Comparison of ENCODE assay signal across 25 mouse cellular contexts in the genomic region with DNA sequence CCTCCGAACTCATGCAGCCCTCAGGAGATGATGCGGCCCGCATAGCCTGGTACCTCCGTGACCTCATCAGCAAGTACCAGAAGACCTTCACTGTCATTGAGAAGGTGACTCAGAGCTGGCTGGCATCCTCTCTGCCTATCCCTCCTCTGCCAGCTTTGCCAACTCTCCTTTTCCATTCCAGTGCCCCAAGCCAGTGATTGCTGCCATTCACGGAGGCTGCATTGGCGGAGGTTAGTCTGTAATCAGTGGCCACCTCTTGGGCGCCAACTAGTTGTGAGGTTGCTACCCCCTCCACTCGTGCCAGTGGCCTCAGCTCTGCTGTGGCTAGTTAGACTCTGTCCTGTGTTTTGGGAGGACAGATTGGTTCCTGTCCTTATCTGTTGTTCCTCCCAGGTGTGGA. TPM values are rescaled to one million over a fixed set of nuclear protein-coding genes. Genes with fewer than 3 reads are reported as not detected.
A peak's percentile ranks its signal among the peaks of the same experiment; 100 is the strongest.
DNase-seq lines count a peak whose midpoint lies in the region; ATAC-seq lines count a peak whose summit lies in the region.
"Had no signal": no experiment of that assay in that cellular context is flagged by ENCODE, and none has a peak within 500 bp of the region (broad histone marks: within the 10 kb centered on the region; RNA-seq: fewer than 3 reads in every experiment).

No protein-coding gene starts in this region.

- H3K36me3 ChIP-seq in kidney, embryonic 16.5 days (ENCODE audit: insufficient read depth, low read length) = peaks cover 18% of the 10 kb centered on the region

- peak; percentile 4 for DNase-seq in gastrocnemius, postnatal 14 days
- no peak for DNase-seq in gastrocnemius, adult 8-10 months (ENCODE audit: low spot score in 2 of 2)
- peak; percentile 62 for DNase-seq in kidney, adult 11 months
- peak; percentile 76 for DNase-seq in adrenal gland, postnatal 10 days
- DNase-seq in heart, adult 9 months (ENCODE audit: low spot score in 2 of 2) = peak; percentile 71 to 72
- DNase-seq in frontal cortex, adult 2 months (ENCODE audit: extremely low spot score in 1 of 2, low spot score in 1 of 2) = no peak
- DNase-seq in ovary, postnatal 14 days (ENCODE audit: low spot score) = no peak
- DNase-seq: cerebellum, adult 11-12 months; cerebellum, postnatal 10 days; kidney, adult 8-10 months; kidney, postnatal 4 days; left cerebral cortex, postnatal 4 days; lung, postnatal 4 days; midbrain, embryonic 14.5 days; retina, postnatal 1 day; right cerebral cortex, postnatal 25 days; spleen, adult 18-20 months; thymus, postnatal 14 days had no signal

- 96% methylated on average over 8 of the region's 8 CpGs for WGBS in kidney, embryonic 16.5 days

- no peak overlapping the region for H3K4me3 ChIP-seq in kidney, embryonic 16.5 days (ENCODE audit: low read length)
- H3K4me3 ChIP-seq: hindbrain, embryonic 12.5 days; left cerebral cortex, adult 2 months; limb, embryonic 15.5 days; neural tube, embryonic 12.5 days had no signal

- no peaks in the 10 kb centered on the region for H3K9me3 ChIP-seq in kidney, embryonic 16.5 days (ENCODE audit: low read length)
- H3K9me3 ChIP-seq: hindbrain, embryonic 12.5 days; limb, embryonic 15.5 days; neural tube, embryonic 12.5 days had no signal

- no peaks in the 10 kb centered on the region for H3K27me3 ChIP-seq in kidney, embryonic 16.5 days (ENCODE audit: insufficient read depth, low read length)
- H3K27me3 ChIP-seq: hindbrain, embryonic 12.5 days; limb, embryonic 15.5 days; neural tube, embryonic 12.5 days had no signal

- intact Hi-C loops in gastrocnemius, postnatal 14 days (cut with DNase I; ENCODE audit: low total_unique reads) = loop anchor here (5.0 kb wide), 1 partner anchor 32 kb away; the partner anchor contains the start of gene Lgals7

- H3K9ac ChIP-seq in kidney, embryonic 16.5 days (replicated peaks; ENCODE audit: low read length) = no peak overlapping the region
- H3K9ac ChIP-seq: hindbrain, embryonic 12.5 days; limb, embryonic 15.5 days; neural tube, embryonic 12.5 days had no signal

- no peak overlapping the region for H3K4me2 ChIP-seq in kidney, embryonic 16.5 days (replicated peaks; ENCODE audit: low read depth, low read length)
- H3K4me2 ChIP-seq: hindbrain, embryonic 12.5 days; limb, embryonic 15.5 days; neural tube, embryonic 12.5 days had no signal

- no peak for ATAC-seq in kidney, embryonic 16.5 days (ENCODE audit: low FRiP score, low TSS enrichment)
- ATAC-seq: CD4-positive, CD25-positive, alpha-beta regulatory T cell, adult 4 months had no signal

- H3K27ac ChIP-seq in kidney, embryonic 16.5 days (ENCODE audit: low read length) = no peak overlapping the region
- H3K27ac ChIP-seq: hindbrain, embryonic 12.5 days; limb, embryonic 15.5 days; neural tube, embryonic 12.5 days had no signal

- peaks cover under 1% of the 10 kb centered on the region; the same call in 1 of the 2 replicates for H3K4me1 ChIP-seq in kidney, embryonic 16.5 days (ENCODE audit: insufficient read depth, low read length)

RNA-seq across cellular contexts. Expression of gene Lgals4, which starts 3.8 kb away (rescaled TPM):
- total RNA-seq in gastrocnemius, postnatal 14 days (2021) = 1 to 10 TPM; 2.0 to 4.4 TPM
- total RNA-seq in gastrocnemius, adult 8-10 months (2022) = 1 to 10 TPM in 3 of 4 experiments, under 1 TPM in 1; 0.58 to 1.6 (median 1.4) TPM
- 10.8 and 12.8 TPM in 2 replicates for polyA plus RNA-seq in kidney, embryonic 16.5 days (2015; fragmentation: Nextera tagmentation; extraction: Ambion mirVana)
- total RNA-seq in adrenal gland, postnatal 10 days (2021) = 10 to 100 TPM; 25.9 to 55.7 TPM
- 10.7 and 13.4 TPM in 2 replicates for polyA plus RNA-seq in frontal cortex, adult 2 months (2012; rRNA removed)

RNA-seq across cellular contexts. Expression of gene Ech1, which starts 4.8 kb away (rescaled TPM):
- 100 to 1,000 TPM; 198 to 334 TPM for total RNA-seq in gastrocnemius, postnatal 14 days (2021)
- total RNA-seq in gastrocnemius, adult 8-10 months (2022) = 100 to 1,000 TPM; 222 to 343 (median 237) TPM
- 198 and 214 TPM in 2 replicates for polyA plus RNA-seq in kidney, embryonic 16.5 days (2015; fragmentation: Nextera tagmentation; extraction: Ambion mirVana)
- 1,000 to 10,000 TPM; 1,178 to 1,235 TPM for total RNA-seq in adrenal gland, postnatal 10 days (2021)
- polyA plus RNA-seq in frontal cortex, adult 2 months (2012; rRNA removed) = 93.7 and 106 TPM in 2 replicates

RNA-seq across cellular contexts. Expression of gene Hnrnpl, which starts 21.5 kb away (rescaled TPM):
- total RNA-seq in gastrocnemius, postnatal 14 days (2021) = 100 to 1,000 TPM; 158 to 189 TPM
- 100 to 1,000 TPM; 105 to 116 (median 109) TPM for total RNA-seq in gastrocnemius, adult 8-10 months (2022)
- 204 and 224 TPM in 2 replicates for polyA plus RNA-seq in kidney, embryonic 16.5 days (2015; fragmentation: Nextera tagmentation; extraction: Ambion mirVana)
- 100 to 1,000 TPM; 459 to 528 TPM for total RNA-seq in adrenal gland, postnatal 10 days (2021)
- 391 and 418 TPM in 2 replicates for polyA plus RNA-seq in frontal cortex, adult 2 months (2012; rRNA removed)

RNA-seq across cellular contexts. Expression of gene Lgals7, which starts 33.8 kb away (rescaled TPM):
- not detected for total RNA-seq in gastrocnemius, postnatal 14 days (2021)
- total RNA-seq in gastrocnemius, adult 8-10 months (2022) = not detected
- 1.3 and 2.3 TPM in 2 replicates for polyA plus RNA-seq in kidney, embryonic 16.5 days (2015; fragmentation: Nextera tagmentation; extraction: Ambion mirVana)
- total RNA-seq in adrenal gland, postnatal 10 days (2021) = 1 to 10 TPM; 1.2 to 2.1 TPM
- polyA plus RNA-seq in frontal cortex, adult 2 months (2012; rRNA removed) = 0.70 and 0.80 TPM in 2 replicates
- total RNA-seq: megakaryocyte-erythroid progenitor cell, adult 5-6 weeks had no signal

RNA-seq across cellular contexts. Expression of gene Rinl, which starts 41.1 kb away (rescaled TPM):
- 1 to 10 TPM in 1 of 2 experiments, under 1 TPM in 1; 0.80 to 1.3 TPM for total RNA-seq in gastrocnemius, postnatal 14 days (2021)
- under 1 TPM in 3 of 4 experiments, not detected in 1; 0.27 to 0.70 (median 0.56) TPM for total RNA-seq in gastrocnemius, adult 8-10 months (2022)
- 7.0 and 7.7 TPM in 2 replicates for polyA plus RNA-seq in kidney, embryonic 16.5 days (2015; fragmentation: Nextera tagmentation; extraction: Ambion mirVana)
- 1 to 10 TPM; 3.7 to 4.9 TPM for total RNA-seq in adrenal gland, postnatal 10 days (2021)
- polyA plus RNA-seq in frontal cortex, adult 2 months (2012; rRNA removed) = 1.7 and 2.4 TPM in 2 replicates

Comparison
In these comparisons a context has a peak if more than half of its experiments do, and no peak if none do; other contexts are left out.
1. DNase-seq: peak in gastrocnemius, postnatal 14 days (single experiment), kidney, adult 11 months (single experiment), adrenal gland, postnatal 10 days (single experiment) and heart, adult 9 months (2 of 2); none in gastrocnemius, adult 8-10 months (0 of 2), frontal cortex, adult 2 months (0 of 2) and ovary, postnatal 14 days (single experiment).
2. RNA of gene Lgals4, which starts 3.8 kb away (total RNA-seq): 25.9 to 55.7 TPM in adrenal gland, postnatal 10 days; 2.0 to 4.4 TPM in gastrocnemius, postnatal 14 days and 0.58 to 1.6 TPM in gastrocnemius, adult 8-10 months; every median in the first group is over 4 times any median in the second.